Mouse (Mus musculus) adrenal gland, adult (tissue): Measurements from ENCODE around the gene Dclk1.
"Not testable (repeated sequence)": the region's sequence is repeated elsewhere in the genome, so short reads cannot be mapped to it uniquely, and the experiment has no call there.

Source experiments
- DNase-seq, 2 experiments: peaks; one replicate each; pipeline ENCODE4 v3.0.0; 2022 to 2023; ENCODE audit warnings: low spot score in 1 of 2; ENCODE audit not compliant: inconsistent age in 2 of 2

Dclk1 gene

GRCm38 (mm10) chr3:55241730-55242421 lies at the start of gene Dclk1:
Gene Dclk1 (plus strand): TSS chr3:55242364.
- DNase-seq, result peak in 1 of 2 experiments; percentile 51

GRCm38 (mm10) chr3:55193351-55193750 lies 48.8 kb upstream of the Dclk1 start:
- DNase-seq, result no peak

GRCm38 (mm10) chr3:55194792-55195191 lies 47.4 kb upstream of the Dclk1 start:
- no peak for DNase-seq

- DNase-seq, result peak in 1 of 2 experiments; percentile 77
Observed at GRCm38 (mm10) chr3:55195581-55196327, 46.4 kb upstream of the Dclk1 start.

GRCm38 (mm10) chr3:55196328-55196710 lies 45.8 kb upstream of the Dclk1 start:
- no peak for DNase-seq

- DNase-seq, result not testable (repeated sequence)
Observed at GRCm38 (mm10) chr3:55203621-55204020, 38.5 kb upstream of the Dclk1 start.

GRCm38 (mm10) chr3:55206413-55206812 lies 35.8 kb upstream of the Dclk1 start:
- no peak for DNase-seq

GRCm38 (mm10) chr3:55207665-55208064 lies 34.5 kb upstream of the Dclk1 start:
- DNase-seq, result no peak

GRCm38 (mm10) chr3:55212254-55212653 lies 29.9 kb upstream of the Dclk1 start:
- no peak for DNase-seq

- no peak for DNase-seq
Observed at GRCm38 (mm10) chr3:55213785-55214184, 28.4 kb upstream of the Dclk1 start.

GRCm38 (mm10) chr3:55214413-55214812 lies 27.8 kb upstream of the Dclk1 start:
- DNase-seq, result no peak

- no peak for DNase-seq
Observed at GRCm38 (mm10) chr3:55222502-55222901, 19.7 kb upstream of the Dclk1 start.

- DNase-seq, result no peak
Observed at GRCm38 (mm10) chr3:55223862-55224261, 18.3 kb upstream of the Dclk1 start.

GRCm38 (mm10) chr3:55226501-55227213 lies 15.5 kb upstream of the Dclk1 start:
- peak in 1 of 2 experiments; percentile 36 for DNase-seq

GRCm38 (mm10) chr3:55227214-55227581 lies 15.0 kb upstream of the Dclk1 start:
- no peak for DNase-seq

GRCm38 (mm10) chr3:55242422-55243055 lies 375 bp downstream of the Dclk1 start:
- DNase-seq, result peak in 1 of 2 experiments; percentile 64

- no peak for DNase-seq
Observed at GRCm38 (mm10) chr3:55243056-55243471, 900 bp downstream of the Dclk1 start.

GRCm38 (mm10) chr3:55244087-55244486 lies 1.9 kb downstream of the Dclk1 start:
- no peak for DNase-seq

- no peak for DNase-seq
Observed at GRCm38 (mm10) chr3:55246618-55247272, 4.6 kb downstream of the Dclk1 start.

- DNase-seq, result no peak
Observed at GRCm38 (mm10) chr3:55248048-55248447, 5.9 kb downstream of the Dclk1 start.

GRCm38 (mm10) chr3:55248508-55248907 lies 6.3 kb downstream of the Dclk1 start:
- DNase-seq, result peak in 1 of 2 experiments; percentile 53
